Mouse (Mus musculus): ENCODE measurements around the gene Shkbp1.

DNA sequence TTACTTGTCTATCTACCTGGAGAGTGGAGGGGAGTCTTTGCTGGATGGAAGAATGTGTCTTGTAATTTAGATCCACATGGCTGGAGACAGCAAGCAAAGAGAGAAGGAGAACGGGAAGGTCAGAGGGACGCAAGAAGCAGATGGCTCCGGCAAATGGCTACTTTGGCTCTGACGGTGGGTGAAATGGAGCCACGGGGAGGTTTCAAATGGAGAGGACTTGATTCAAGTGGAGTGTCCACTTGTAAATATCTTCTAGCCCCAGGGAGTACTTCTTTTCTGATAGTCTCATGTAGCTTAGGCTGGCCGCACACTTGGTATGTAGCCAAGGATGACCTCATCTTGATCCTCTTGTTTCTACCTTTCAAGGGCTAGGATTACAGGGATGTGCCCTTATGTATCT, 57.0 kb downstream of the Shkbp1 start:
- TF ChIP-seq CTCF (IDR thresholded peaks at IDR 0.05) (no peak), EP300 (IDR thresholded peaks at IDR 0.05) (no peak)
